Mouse (Mus musculus): ENCODE results near the gene Actl6a. TPM values are rescaled to one million over a fixed set of nuclear protein-coding genes. Genes with fewer than 3 reads are reported as not detected.
"Not testable (repeated sequence)": the region's sequence is repeated elsewhere in the genome, so short reads cannot be mapped to it uniquely, and the experiment has no call there.

Gene Actl6a
- polyA plus RNA-seq, 1 experiment, result 31.7 TPM

- H3K4me3 ChIP-seq (ENCODE audit: insufficient read depth, low read length), result no peak overlapping the region
- H3K4me1 ChIP-seq (ENCODE audit: control insufficient read depth, insufficient read depth, low read length), result no peaks in the 10 kb centered on the region
- no peak overlapping the region for H3K27ac ChIP-seq (ENCODE audit: insufficient read depth, low read depth, low read length)
- TF ChIP-seq CTCF (IDR thresholded peaks at IDR 0.05; ENCODE audit: low read depth, low read length), result no peak
- TF ChIP-seq POLR2A (IDR thresholded peaks at IDR 0.05; ENCODE audit: borderline replicate concordance, low read depth, low read length), result no peak
These were observed 14.3 kb upstream of the Actl6a start for GRCm38 (mm10) chr3:32691841-32692240.

GRCm38 (mm10) chr3:32694211-32694610, 11.9 kb upstream of the Actl6a start:
- H3K4me1 ChIP-seq (ENCODE audit: control insufficient read depth, insufficient read depth, low read length), result peaks cover 4% of the 10 kb centered on the region; the same call in 1 of the 2 replicates
- H3K4me3 ChIP-seq (ENCODE audit: insufficient read depth, low read length), result no peak overlapping the region
- no peak overlapping the region for H3K27ac ChIP-seq (ENCODE audit: insufficient read depth, low read depth, low read length)
- TF ChIP-seq CTCF (IDR thresholded peaks at IDR 0.05; ENCODE audit: low read depth, low read length) (no peak), POLR2A (IDR thresholded peaks at IDR 0.05; ENCODE audit: borderline replicate concordance, low read depth, low read length) (no peak)

- peaks cover 4% of the 10 kb centered on the region; the same call in 1 of the 2 replicates for H3K4me1 ChIP-seq (ENCODE audit: control insufficient read depth, insufficient read depth, low read length)
- TF ChIP-seq CTCF (IDR thresholded peaks at IDR 0.05; ENCODE audit: low read depth, low read length) (no peak), POLR2A (IDR thresholded peaks at IDR 0.05; ENCODE audit: borderline replicate concordance, low read depth, low read length) (no peak)
- no peak overlapping the region for H3K4me3 ChIP-seq (ENCODE audit: insufficient read depth, low read length)
- no peak overlapping the region for H3K27ac ChIP-seq (ENCODE audit: insufficient read depth, low read depth, low read length)
These were observed 11.1 kb upstream of the Actl6a start for GRCm38 (mm10) chr3:32694737-32695582.

- Histone ChIP-seq H3K27ac (ENCODE audit: insufficient read depth, low read depth, low read length) (no peak overlapping the region), H3K4me1 (ENCODE audit: control insufficient read depth, insufficient read depth, low read length) (peaks cover 4% of the 10 kb centered on the region; the same call in 1 of the 2 replicates), H3K4me3 (ENCODE audit: insufficient read depth, low read length) (no peak overlapping the region)
- TF ChIP-seq CTCF (IDR thresholded peaks at IDR 0.05; ENCODE audit: low read depth, low read length), result no peak
- no peak for TF ChIP-seq POLR2A (IDR thresholded peaks at IDR 0.05; ENCODE audit: borderline replicate concordance, low read depth, low read length)
These were observed 10.5 kb upstream of the Actl6a start for GRCm38 (mm10) chr3:32695583-32695980.

- no peak overlapping the region for H3K27ac ChIP-seq (ENCODE audit: insufficient read depth, low read depth, low read length)
- peaks cover 4% of the 10 kb centered on the region; the same call in 1 of the 2 replicates for H3K4me1 ChIP-seq (ENCODE audit: control insufficient read depth, insufficient read depth, low read length)
- no peak overlapping the region for H3K4me3 ChIP-seq (ENCODE audit: insufficient read depth, low read length)
- TF ChIP-seq CTCF (IDR thresholded peaks at IDR 0.05; ENCODE audit: low read depth, low read length) (peak; percentile 59), POLR2A (IDR thresholded peaks at IDR 0.05; ENCODE audit: borderline replicate concordance, low read depth, low read length) (no peak)
These were observed 7.8 kb upstream of the Actl6a start for GRCm38 (mm10) chr3:32698228-32698863.

- H3K4me1 ChIP-seq (ENCODE audit: control insufficient read depth, insufficient read depth, low read length); H3K27ac ChIP-seq (ENCODE audit: insufficient read depth, low read depth, low read length); H3K4me3 ChIP-seq (ENCODE audit: insufficient read depth, low read length): not testable (repeated sequence)
These were observed 2.1 kb upstream of the Actl6a start for GRCm38 (mm10) chr3:32704021-32704420.

- H3K4me1 ChIP-seq (ENCODE audit: control insufficient read depth, insufficient read depth, low read length); H3K4me3 ChIP-seq (ENCODE audit: insufficient read depth, low read length); H3K27ac ChIP-seq (ENCODE audit: insufficient read depth, low read depth, low read length): not testable (repeated sequence)
These were observed 1.5 kb upstream of the Actl6a start for GRCm38 (mm10) chr3:32704632-32705031.

GRCm38 (mm10) chr3:32708052-32708367, 1.9 kb downstream of the Actl6a start:
- Histone ChIP-seq H3K4me1 (ENCODE audit: control insufficient read depth, insufficient read depth, low read length) (peaks cover 3% of the 10 kb centered on the region; the same call in 1 of the 2 replicates), H3K4me3 (ENCODE audit: insufficient read depth, low read length) (peak overlapping the region; percentile 51), H3K27ac (ENCODE audit: insufficient read depth, low read depth, low read length) (no peak overlapping the region)
- TF ChIP-seq CTCF (IDR thresholded peaks at IDR 0.05; ENCODE audit: low read depth, low read length) (no peak), POLR2A (IDR thresholded peaks at IDR 0.05; ENCODE audit: borderline replicate concordance, low read depth, low read length) (no peak)

- H3K4me1 ChIP-seq (ENCODE audit: control insufficient read depth, insufficient read depth, low read length), result peaks cover 3% of the 10 kb centered on the region; the same call in 1 of the 2 replicates
- H3K27ac ChIP-seq (ENCODE audit: insufficient read depth, low read depth, low read length), result peak overlapping the region; percentile 78
- H3K4me3 ChIP-seq (ENCODE audit: insufficient read depth, low read length), result peak overlapping the region; percentile 97
- no peak for TF ChIP-seq POLR2A (IDR thresholded peaks at IDR 0.05; ENCODE audit: borderline replicate concordance, low read depth, low read length)
- no peak for TF ChIP-seq CTCF (IDR thresholded peaks at IDR 0.05; ENCODE audit: low read depth, low read length)
These were observed 2.5 kb downstream of the Actl6a start for GRCm38 (mm10) chr3:32708368-32709231.
